Mouse (Mus musculus) adrenal gland, postnatal 0 days (tissue): ENCODE data around the gene Cgn. TPM values are rescaled to one million over a fixed set of nuclear protein-coding genes. Genes with fewer than 3 reads are reported as not detected.

Source experiments
- polyA plus RNA-seq: library from polyadenylated mRNA; unstranded; fragments of >200 nt; fragmentation: Nextera tagmentation; extraction: Ambion mirVana; gene quantifications from 2 replicates; pipeline ENCODE4 v1.2.1, GENCODE M21; 2015

The Cgn gene
- 2.1 and 2.3 TPM in 2 replicates for polyA plus RNA-seq

DNA sequence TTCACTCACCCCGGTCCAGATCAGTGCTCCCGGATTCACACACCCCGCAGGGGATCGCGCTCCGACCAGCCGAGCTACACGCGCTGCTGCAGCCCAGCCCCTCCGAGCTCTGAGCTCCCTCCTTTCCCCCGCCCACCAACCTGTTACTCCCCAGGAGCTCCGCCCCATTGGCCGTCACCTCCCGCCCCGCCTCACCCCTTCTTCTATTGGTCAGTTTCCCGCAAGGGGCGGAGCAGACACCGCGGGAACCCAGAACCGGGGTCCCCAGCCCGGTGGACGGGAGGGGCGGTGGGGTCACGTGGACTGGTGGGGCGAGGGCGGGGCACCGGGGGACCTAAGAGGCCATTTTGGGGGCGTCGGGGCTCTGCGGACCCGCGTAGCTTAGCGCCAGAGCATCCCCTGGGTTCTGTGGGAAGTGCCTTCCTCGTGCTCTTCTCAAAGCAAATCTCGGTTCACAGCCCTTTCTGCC lies at the start of gene Cgn:
Gene Cgn (minus strand): TSS at position 126 of the 469 bp plus-strand sequence.

Other genes with a start within 250 kb of the Cgn start
- gene Snx27, start 203.8 kb downstream of the Cgn start, polyA plus RNA-seq, result 18.4 and 26.9 TPM in 2 replicates
- gene Gm10972, start 143.4 kb downstream of the Cgn start, polyA plus RNA-seq, result not detected in 2 replicates
- gene Tuft1, start 127.6 kb downstream of the Cgn start, polyA plus RNA-seq, result 6.9 and 13.2 TPM in 2 replicates
- gene Selenbp2, start 92.9 kb downstream of the Cgn start, polyA plus RNA-seq, result 0.58 and 1.4 TPM in 2 replicates
- 7.1 and 11.5 TPM in 2 replicates for gene Pogz, start 51.1 kb upstream of the Cgn start, polyA plus RNA-seq
- gene Psmb4, start 100.5 kb upstream of the Cgn start, polyA plus RNA-seq, result 330 and 355 TPM in 2 replicates
- gene Selenbp1, start 146.6 kb upstream of the Cgn start, polyA plus RNA-seq, result 36.1 and 55.8 TPM in 2 replicates
- gene Rfx5, start 167.6 kb upstream of the Cgn start, polyA plus RNA-seq, result 3.1 and 6.2 TPM in 2 replicates
- gene Pi4kb, start 188.2 kb upstream of the Cgn start, polyA plus RNA-seq, result 12.5 and 16.0 TPM in 2 replicates
- 10.9 and 19.5 TPM in 2 replicates for gene Zfp687, start 229.0 kb upstream of the Cgn start, polyA plus RNA-seq